Mouse (Mus musculus) ES-E14 (cell line): ENCODE data around the gene Nek11. TPM values are rescaled to one million over a fixed set of nuclear protein-coding genes. Genes with fewer than 3 reads are reported as not detected.

Source experiments
- DNase-seq: peaks from one replicate; pipeline ENCODE4 v3.0.0-alpha.2; 2013; ENCODE audit warnings: low read depth, low spot score
- H3K27ac ChIP-seq: 2 replicates; pipeline ENCODE4 v1.5.1; 2012; ENCODE audit warnings: low read depth, mild to moderate bottlenecking, low read length, moderate library complexity, mixed read lengths; ENCODE audit not compliant: poor library complexity, insufficient read depth, severe bottlenecking
- H3K36me3 ChIP-seq: 2 replicates; pipeline ENCODE4 v1.6.1; 2012; ENCODE audit warnings: mild to moderate bottlenecking, low read length, moderate library complexity, mixed read lengths; ENCODE audit not compliant: control insufficient read depth, poor library complexity, insufficient read depth, severe bottlenecking
- H3K4me1 ChIP-seq, 2 experiments: fragments of 150-350 bp in 1 of 2; sonication (generic) in 1 of 2; 2 replicates each; pipeline ENCODE4 v1.6.1; 2012; ENCODE audit warnings: low read length in 2 of 2, mild to moderate bottlenecking in 1 of 2, mixed read lengths in 1 of 2; ENCODE audit not compliant: control insufficient read depth in 2 of 2, insufficient read depth in 2 of 2, poor library complexity in 1 of 2
- H3K4me3 ChIP-seq, 2 experiments: fragments of 150-350 bp in 1 of 2; sonication (generic) in 1 of 2; 2 replicates each; pipeline ENCODE4 v1.5.1; 2012; ENCODE audit warnings: low read length in 2 of 2, low read depth in 1 of 2, mild to moderate bottlenecking in 1 of 2, mixed read lengths in 1 of 2; ENCODE audit not compliant: insufficient read depth in 1 of 2, poor library complexity in 1 of 2, severe bottlenecking in 1 of 2
- H3K9ac ChIP-seq: 2 replicates; pipeline ENCODE4 v1.6.1; 2012; ENCODE audit warnings: low read depth, mild to moderate bottlenecking, low read length, mixed read lengths; ENCODE audit not compliant: poor library complexity, insufficient read depth, severe bottlenecking
- H3K9me3 ChIP-seq: fragments of 150-350 bp; sonication (generic); 2 replicates; pipeline ENCODE4 v1.6.1; 2012; ENCODE audit warnings: low read depth, mild to moderate bottlenecking, low read length; ENCODE audit not compliant: control insufficient read depth, insufficient read depth
- CHD2 ChIP-seq: IDR thresholded peaks from 2 replicates; pipeline ENCODE4 v1.6.1; 2014; ENCODE audit warnings: mild to moderate bottlenecking, low read depth, low read length, inconsistent platforms
- HCFC1 ChIP-seq: IDR thresholded peaks from 2 replicates; pipeline ENCODE4 v1.6.1; 2012; ENCODE audit warnings: low read length, inconsistent platforms, borderline replicate concordance; ENCODE audit not compliant: insufficient read depth
- MAFK ChIP-seq: IDR thresholded peaks from 2 replicates; pipeline ENCODE4 v1.6.1; 2014; ENCODE audit warnings: mild to moderate bottlenecking, low read depth, low read length, inconsistent platforms; ENCODE audit not compliant: insufficient read depth
- ZC3H11A ChIP-seq: IDR thresholded peaks from 2 replicates; pipeline ENCODE4 v1.6.1; 2012; ENCODE audit warnings: low read depth, mild to moderate bottlenecking, inconsistent platforms, low read length, borderline replicate concordance
- ZNF384 ChIP-seq: IDR thresholded peaks from 2 replicates; pipeline ENCODE4 v1.6.1; 2012; ENCODE audit warnings: low read depth, low read length, inconsistent platforms
- in situ Hi-C, 2 experiments: fragments of 600-800 bp; cut with MboI; formaldehyde crosslinking; loops; one replicate each; pipeline ENCODE4 v1.15.1; 2025; ENCODE audit warnings: low sequenced_read_pairs in 2 of 2, inconsistent platforms in 1 of 2; ENCODE audit not compliant: unreplicated experiment in 2 of 2
- total RNA-seq: library from RNA; depleted of rRNA; stranded (reverse); fragments of 300-350 nt; gene quantifications from 2 replicates; pipeline ENCODE4 v1.2.3, GENCODE M21; 2012

Gene Nek11
- total RNA-seq, 1 experiment, result 0.04 TPM

- H3K9ac ChIP-seq, result no peak overlapping the region
- H3K36me3 ChIP-seq, result no peaks in the 10 kb centered on the region
- no peak overlapping the region for H3K4me3 ChIP-seq
- TF ChIP-seq HCFC1, result no peak
- TF ChIP-seq CHD2, result no peak
- no peak for TF ChIP-seq ZNF384
- TF ChIP-seq MAFK, result no peak
- TF ChIP-seq ZC3H11A, result no peak
- DNase-seq, result no peak
- H3K27ac ChIP-seq, result no peak overlapping the region
- no peaks in the 10 kb centered on the region for H3K9me3 ChIP-seq
- in situ Hi-C loops, result no loop called here
- H3K4me1 ChIP-seq, result no peaks in the 10 kb centered on the region
Measured at GRCm38 (mm10) chr9:105342994-105343656, 52.2 kb downstream of the Nek11 start.

- H3K27ac ChIP-seq, result no peak overlapping the region
- H3K9me3 ChIP-seq, result no peaks in the 10 kb centered on the region
- no peaks in the 10 kb centered on the region for H3K36me3 ChIP-seq
- no peaks in the 10 kb centered on the region for H3K4me1 ChIP-seq
- in situ Hi-C loops, result no loop called here
- TF ChIP-seq CHD2, result no peak
- no peak for TF ChIP-seq ZC3H11A
- TF ChIP-seq HCFC1, result no peak
- no peak for TF ChIP-seq ZNF384
- no peak for TF ChIP-seq MAFK
- no peak overlapping the region for H3K9ac ChIP-seq
- no peak overlapping the region for H3K4me3 ChIP-seq
- no peak for DNase-seq
Measured at GRCm38 (mm10) chr9:105342565-105342964, 52.8 kb downstream of the Nek11 start.

GRCm38 (mm10) chr9:105332436-105333016 is 62.8 kb downstream of the Nek11 start:
- DNase-seq, result no peak
- Histone ChIP-seq H3K4me1 (no peaks in the 10 kb centered on the region), H3K9ac (no peak overlapping the region), H3K4me3 (no peak overlapping the region), H3K36me3 (no peaks in the 10 kb centered on the region), H3K27ac (no peak overlapping the region), H3K9me3 (no peaks in the 10 kb centered on the region)
- TF ChIP-seq HCFC1 (no peak), CHD2 (no peak), ZNF384 (no peak), MAFK (no peak), ZC3H11A (no peak)
- in situ Hi-C loops, result no loop called here

GRCm38 (mm10) chr9:105321856-105322255 is 73.5 kb downstream of the Nek11 start:
- Histone ChIP-seq H3K9me3 (no peaks in the 10 kb centered on the region), H3K36me3 (no peaks in the 10 kb centered on the region), H3K4me3 (no peak overlapping the region), H3K27ac (no peak overlapping the region), H3K9ac (no peak overlapping the region), H3K4me1 (no peaks in the 10 kb centered on the region)
- TF ChIP-seq ZC3H11A (no peak), MAFK (no peak), ZNF384 (no peak), CHD2 (no peak), HCFC1 (no peak)
- DNase-seq, result no peak
- in situ Hi-C loops, result no loop called here

- in situ Hi-C loops, result no loop called here
- no peak for TF ChIP-seq MAFK
- TF ChIP-seq CHD2, result no peak
- no peak for TF ChIP-seq ZC3H11A
- no peak for TF ChIP-seq ZNF384
- no peak for TF ChIP-seq HCFC1
- DNase-seq, result no peak
- Histone ChIP-seq H3K4me1 (no peaks in the 10 kb centered on the region), H3K36me3 (no peaks in the 10 kb centered on the region), H3K9ac (no peak overlapping the region), H3K9me3 (no peaks in the 10 kb centered on the region), H3K27ac (no peak overlapping the region), H3K4me3 (no peak overlapping the region)
Measured at GRCm38 (mm10) chr9:105313250-105313649, 82.1 kb downstream of the Nek11 start.
